Mouse (Mus musculus) heart, postnatal 0 days (tissue): ENCODE measurements around the gene Slc6a15.

Source experiments
- CTCF ChIP-seq: IDR thresholded peaks from 2 replicates; pipeline ENCODE4 v1.5.1; 2016; ENCODE audit warnings: antibody characterized with exemption, control low read depth, low read depth
- EP300 ChIP-seq: IDR thresholded peaks from 2 replicates; pipeline ENCODE4 v1.6.1; 2016; ENCODE audit warnings: antibody characterized with exemption, low read depth

- TF ChIP-seq CTCF (no peak), EP300 (no peak)
These were observed 45.6 kb upstream of the Slc6a15 start for GRCm38 (mm10) chr10:103321941-103322340.
